In the genomic region with DNA sequence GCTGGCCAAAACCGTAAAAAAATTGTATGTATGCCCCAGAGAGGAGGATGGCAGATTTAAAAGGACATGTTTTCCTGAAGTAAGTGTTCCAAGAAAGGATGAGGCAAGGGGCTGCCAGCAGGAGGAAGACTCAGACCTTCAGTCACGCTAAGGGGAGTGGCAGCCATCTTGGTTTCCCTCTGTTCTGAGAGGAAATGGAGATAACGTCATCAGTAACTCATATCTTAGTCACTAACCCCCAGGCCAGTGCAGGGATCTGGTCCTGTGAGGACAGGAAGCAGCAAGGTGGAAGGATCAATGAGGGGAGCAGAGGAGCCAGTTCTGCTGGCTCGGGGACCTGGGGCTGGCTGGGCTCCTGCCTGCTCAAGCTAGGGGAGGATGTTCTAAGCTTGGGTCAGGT, we compare ENCODE assay signal across 32 mouse cellular contexts.
"Had no signal": no experiment of that assay in that cellular context is flagged by ENCODE, and none has a peak within 500 bp of the region (broad histone marks: within the 10 kb centered on the region; RNA-seq: fewer than 3 reads in every experiment).

No protein-coding gene starts in this region.

- ATAC-seq: liver, embryonic 12.5 days; liver, postnatal 0 days; lung, postnatal 0 days; midbrain, embryonic 13.5 days; midbrain, embryonic 15.5 days; midbrain, embryonic 16.5 days had no signal

- H3K4me2 ChIP-seq: limb, embryonic 12.5 days; limb, embryonic 13.5 days; limb, embryonic 15.5 days; liver, embryonic 11.5 days; liver, embryonic 12.5 days; liver, embryonic 13.5 days; liver, embryonic 15.5 days; lung, embryonic 14.5 days; lung, embryonic 15.5 days; midbrain, embryonic 11.5 days; midbrain, embryonic 12.5 days; midbrain, embryonic 13.5 days; midbrain, embryonic 15.5 days; neural tube, embryonic 12.5 days had no signal

- DNase-seq: left cerebral cortex, postnatal 4 days; liver; liver, embryonic 13.5 days; liver, postnatal 0 days; lung, adult 18-20 months; lung, adult 2 months; lung, embryonic 14.5 days; lung, postnatal 10 days; lung, postnatal 14 days; lung, postnatal 36 days; lung, postnatal 4 days; midbrain, embryonic 14.5 days had no signal

- H3K27ac ChIP-seq: limb, embryonic 10.5 days; limb, embryonic 12.5 days; limb, embryonic 13.5 days; limb, embryonic 15.5 days; liver, embryonic 12.5 days; liver, embryonic 13.5 days; liver, embryonic 14.5 days; liver, embryonic 15.5 days; lung, embryonic 15.5 days; macrophage; midbrain, embryonic 10.5 days; midbrain, embryonic 12.5 days; midbrain, embryonic 13.5 days; midbrain, embryonic 15.5 days; neural tube, embryonic 12.5 days had no signal

- H3K4me3 ChIP-seq: limb, embryonic 10.5 days; limb, embryonic 12.5 days; limb, embryonic 13.5 days; limb, embryonic 15.5 days; liver, embryonic 12.5 days; liver, embryonic 13.5 days; liver, embryonic 15.5 days; lung, embryonic 15.5 days; megakaryocyte, embryonic 14.5 days; midbrain, embryonic 10.5 days; midbrain, embryonic 12.5 days; midbrain, embryonic 13.5 days; midbrain, embryonic 15.5 days; myocyte; neural tube, embryonic 12.5 days had no signal

- H3K9ac ChIP-seq: limb, embryonic 12.5 days; limb, embryonic 13.5 days; limb, embryonic 15.5 days; liver, embryonic 12.5 days; liver, embryonic 13.5 days; liver, embryonic 14.5 days; liver, embryonic 15.5 days; liver, postnatal 0 days; lung, embryonic 14.5 days; lung, embryonic 15.5 days; midbrain, embryonic 12.5 days; midbrain, embryonic 13.5 days; midbrain, embryonic 15.5 days; neural tube, embryonic 12.5 days had no signal

- H3K27me3 ChIP-seq: limb, embryonic 12.5 days; limb, embryonic 13.5 days; limb, embryonic 15.5 days; liver, embryonic 12.5 days; liver, embryonic 13.5 days; liver, embryonic 15.5 days; lung, embryonic 15.5 days; megakaryocyte, embryonic 14.5 days; midbrain, embryonic 12.5 days; midbrain, embryonic 13.5 days; midbrain, embryonic 15.5 days; neural tube, embryonic 12.5 days had no signal

- H3K4me1 ChIP-seq: limb, embryonic 10.5 days; limb, embryonic 12.5 days; limb, embryonic 13.5 days; limb, embryonic 15.5 days; liver, embryonic 12.5 days; liver, embryonic 13.5 days; liver, embryonic 15.5 days; lung, embryonic 15.5 days; midbrain, embryonic 12.5 days; midbrain, embryonic 13.5 days; midbrain, embryonic 15.5 days; neural tube, embryonic 12.5 days had no signal

- H3K36me3 ChIP-seq: limb, embryonic 10.5 days; limb, embryonic 12.5 days; limb, embryonic 13.5 days; limb, embryonic 15.5 days; liver, embryonic 12.5 days; liver, embryonic 13.5 days; liver, embryonic 15.5 days; lung, embryonic 15.5 days; midbrain, embryonic 10.5 days; midbrain, embryonic 12.5 days; midbrain, embryonic 13.5 days; midbrain, embryonic 15.5 days; neural tube, embryonic 12.5 days had no signal

- H3K9me3 ChIP-seq: limb, embryonic 10.5 days; limb, embryonic 12.5 days; limb, embryonic 13.5 days; limb, embryonic 15.5 days; liver, embryonic 12.5 days; liver, embryonic 13.5 days; liver, embryonic 15.5 days; lung, embryonic 15.5 days; megakaryocyte, embryonic 14.5 days; midbrain, embryonic 10.5 days; midbrain, embryonic 12.5 days; midbrain, embryonic 13.5 days; midbrain, embryonic 15.5 days; neural tube, embryonic 12.5 days had no signal
